ENCODE assay signal across 8 mouse cellular contexts in genomic region chr19:57196616-57197015, GRCm38 (mm10).
A peak's percentile ranks its signal among the peaks of the same experiment; 100 is the strongest.
DNase-seq lines count a peak whose midpoint lies in the region; ATAC-seq and TF ChIP-seq lines count a peak whose summit lies in the region.

No protein-coding gene starts in this region.

- no peaks in the 10 kb centered on the region for H3K36me3 ChIP-seq in E14TG2a.4 (ENCODE audit: insufficient read depth, low read length)
- H3K36me3 ChIP-seq in hindbrain, embryonic 12.5 days = no peaks in the 10 kb centered on the region
- no peaks in the 10 kb centered on the region for H3K36me3 ChIP-seq in lung, embryonic 15.5 days

- no peaks in the 10 kb centered on the region for H3K9me3 ChIP-seq in E14TG2a.4 (ENCODE audit: low read length)
- no peaks in the 10 kb centered on the region for H3K9me3 ChIP-seq in hindbrain, embryonic 12.5 days (replicated peaks)
- H3K9me3 ChIP-seq in lung, embryonic 15.5 days = no peaks in the 10 kb centered on the region

- 52% methylated on average over 8 of the region's 8 CpGs for WGBS in hindbrain, embryonic 12.5 days
- 32% methylated on average over 8 of the region's 8 CpGs for WGBS in lung, embryonic 15.5 days

- DNase-seq in cerebellum, adult 9-11 months = peak; percentile 55
- DNase-seq in cerebellum, adult 8-10 months = no peak
- DNase-seq in retina, embryonic 14.5 days (ENCODE audit: low spot score) = no peak
- no peak for DNase-seq in gastrocnemius, postnatal 36 days
- DNase-seq in thymus, postnatal 25 days = no peak

- H3K4me2 ChIP-seq in hindbrain, embryonic 12.5 days (replicated peaks) = peak overlapping the region; percentile 89
- H3K4me2 ChIP-seq in lung, embryonic 15.5 days = peak overlapping the region; percentile 78

- 0 out of 2 replicates have a peak overlapping the region, but pooled peaks have one; percentile 75 for H3K27ac ChIP-seq in hindbrain, embryonic 12.5 days
- H3K27ac ChIP-seq in lung, embryonic 15.5 days = peak overlapping the region; percentile 74; the same call in 1 of the 2 replicates

- intact Hi-C loops in gastrocnemius, postnatal 36 days (cut with DNase I) = no loop called here

- ATAC-seq in hindbrain, embryonic 12.5 days (ENCODE audit: low FRiP score) = no peak
- no peak for ATAC-seq in lung, embryonic 15.5 days (ENCODE audit: borderline replicate concordance, extremely low read depth, low FRiP score, low TSS enrichment)

- TF ChIP-seq CTCF in E14TG2a.4 (conservative IDR thresholded peaks at IDR 0.05; ENCODE audit: low read length) = no peak

- H3K4me3 ChIP-seq in E14TG2a.4 (replicated peaks; ENCODE audit: low read length) = 0 out of 2 replicates have a peak overlapping the region, but pooled peaks have one; percentile 39
- H3K4me3 ChIP-seq in hindbrain, embryonic 12.5 days = peak overlapping the region; percentile 41
- H3K4me3 ChIP-seq in lung, embryonic 15.5 days = peak overlapping the region; percentile 49

- peaks cover 60% of the 10 kb centered on the region for H3K4me1 ChIP-seq in E14TG2a.4 (replicated peaks; ENCODE audit: low read depth, low read length)
- peaks cover 42% of the 10 kb centered on the region for H3K4me1 ChIP-seq in hindbrain, embryonic 12.5 days
- H3K4me1 ChIP-seq in lung, embryonic 15.5 days = peaks cover 70% of the 10 kb centered on the region

- H3K27me3 ChIP-seq in E14TG2a.4 (ENCODE audit: insufficient read depth, low read length) = peaks cover 39% of the 10 kb centered on the region
- H3K27me3 ChIP-seq in hindbrain, embryonic 12.5 days = peaks cover 15% of the 10 kb centered on the region
- peaks cover 18% of the 10 kb centered on the region; the same call in 1 of the 2 replicates for H3K27me3 ChIP-seq in lung, embryonic 15.5 days

- 0 out of 2 replicates have a peak overlapping the region, but pooled peaks have one; percentile 59 for H3K9ac ChIP-seq in hindbrain, embryonic 12.5 days
- 0 out of 2 replicates have a peak overlapping the region, but pooled peaks have one; percentile 33 for H3K9ac ChIP-seq in lung, embryonic 15.5 days
